Mouse (Mus musculus): ENCODE data around the gene Trio. TPM values are rescaled to one million over a fixed set of nuclear protein-coding genes. Genes with fewer than 3 reads are reported as not detected.
"Not testable (repeated sequence)": the region's sequence is repeated elsewhere in the genome, so short reads cannot be mapped to it uniquely, and the experiment has no call there.

Trio gene
- total and polyA plus RNA-seq, 2 experiments from 2014 or later = 19.9 to 197 TPM

GRCm38 (mm10) chr15:27724298-27724697, 301.4 kb downstream of the Trio start:
- H3K36me3 ChIP-seq (ENCODE audit: insufficient read depth, low read length) = no peaks in the 10 kb centered on the region
- H3K4me3 ChIP-seq (ENCODE audit: low read length) = no peak overlapping the region
- H3K4me2 ChIP-seq (ENCODE audit: low read depth, low read length) = no peak overlapping the region
- no peaks in the 10 kb centered on the region for H3K27me3 ChIP-seq (ENCODE audit: insufficient read depth, low read length)
- TF ChIP-seq CTCF (IDR thresholded peaks at IDR 0.05; ENCODE audit: low read depth) = no peak
- ATAC-seq (no peak), DNase-seq (ENCODE audit: low spot score) (no peak)
- no peak overlapping the region for H3K9ac ChIP-seq (replicated peaks; ENCODE audit: low read length)
- 74% methylated on average over 6 of the region's 6 CpGs for WGBS
- no peaks in the 10 kb centered on the region for H3K4me1 ChIP-seq (ENCODE audit: insufficient read depth, low read length)
- H3K27ac ChIP-seq = 0 out of 2 replicates have a peak overlapping the region, but pooled peaks have one; percentile 27
- 0 out of 2 replicates have a peak, but pooled peaks cover 4% of the 10 kb centered on the region for H3K9me3 ChIP-seq (ENCODE audit: low read length)

- TF ChIP-seq CTCF (IDR thresholded peaks at IDR 0.05; ENCODE audit: low read depth) = no peak
- Histone ChIP-seq H3K9ac (replicated peaks; ENCODE audit: low read length) (no peak overlapping the region), H3K27ac (no peak overlapping the region), H3K36me3 (ENCODE audit: insufficient read depth, low read length) (no peaks in the 10 kb centered on the region), H3K4me2 (ENCODE audit: low read depth, low read length) (no peak overlapping the region), H3K4me3 (ENCODE audit: low read length) (no peak overlapping the region), H3K27me3 (ENCODE audit: insufficient read depth, low read length) (no peaks in the 10 kb centered on the region), H3K9me3 (ENCODE audit: low read length) (0 out of 2 replicates have a peak, but pooled peaks cover 4% of the 10 kb centered on the region), H3K4me1 (ENCODE audit: insufficient read depth, low read length) (no peaks in the 10 kb centered on the region)
- WGBS = 49% methylated on average over 6 of the region's 6 CpGs
- no peak for ATAC-seq
- DNase-seq (ENCODE audit: low spot score) = no peak
Measured at GRCm38 (mm10) chr15:27723746-27724145, 301.9 kb downstream of the Trio start.

GRCm38 (mm10) chr15:27720297-27720696, 305.4 kb downstream of the Trio start:
- ATAC-seq; H3K36me3 ChIP-seq (ENCODE audit: insufficient read depth, low read length); H3K4me3 ChIP-seq (ENCODE audit: low read length); H3K27ac ChIP-seq; H3K27me3 ChIP-seq (ENCODE audit: insufficient read depth, low read length); H3K9me3 ChIP-seq (ENCODE audit: low read length); H3K4me1 ChIP-seq (ENCODE audit: insufficient read depth, low read length); H3K9ac ChIP-seq (replicated peaks; ENCODE audit: low read length); H3K4me2 ChIP-seq (ENCODE audit: low read depth, low read length); DNase-seq (ENCODE audit: low spot score): not testable (repeated sequence)
- 85% methylated on average over 8 of the region's 8 CpGs for WGBS

DNA sequence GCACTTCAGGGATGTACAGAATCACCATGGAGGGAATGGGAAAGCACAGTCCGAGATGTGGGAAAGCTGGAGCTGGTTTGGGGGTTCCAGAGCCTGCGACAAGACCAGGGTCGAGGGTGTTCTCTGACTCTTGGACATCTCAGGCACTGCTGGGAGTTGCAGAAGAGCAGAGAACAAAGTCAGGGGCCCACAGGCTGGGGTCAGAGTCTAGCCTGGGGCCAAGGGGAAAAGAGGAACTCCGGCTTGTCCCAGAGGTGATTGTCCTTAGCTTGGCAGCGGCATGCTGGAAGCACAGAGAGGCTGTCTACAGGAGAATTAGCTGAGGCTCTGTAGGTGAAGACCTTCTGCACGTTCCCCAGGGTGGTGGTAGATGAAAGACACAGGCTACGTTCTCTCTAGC, 307.0 kb downstream of the Trio start:
- Histone ChIP-seq H3K4me3 (ENCODE audit: low read length) (no peak overlapping the region), H3K27ac (no peak overlapping the region), H3K36me3 (ENCODE audit: insufficient read depth, low read length) (no peaks in the 10 kb centered on the region), H3K4me1 (ENCODE audit: insufficient read depth, low read length) (no peaks in the 10 kb centered on the region), H3K4me2 (ENCODE audit: low read depth, low read length) (no peak overlapping the region), H3K27me3 (ENCODE audit: insufficient read depth, low read length) (no peaks in the 10 kb centered on the region), H3K9ac (replicated peaks; ENCODE audit: low read length) (no peak overlapping the region), H3K9me3 (ENCODE audit: low read length) (0 out of 2 replicates have a peak, but pooled peaks cover 4% of the 10 kb centered on the region)
- no peak for DNase-seq (ENCODE audit: low spot score)
- ATAC-seq = no peak
- 79% methylated on average over 7 of the region's 7 CpGs for WGBS
- TF ChIP-seq CTCF (IDR thresholded peaks at IDR 0.05; ENCODE audit: low read depth) = no peak

DNA sequence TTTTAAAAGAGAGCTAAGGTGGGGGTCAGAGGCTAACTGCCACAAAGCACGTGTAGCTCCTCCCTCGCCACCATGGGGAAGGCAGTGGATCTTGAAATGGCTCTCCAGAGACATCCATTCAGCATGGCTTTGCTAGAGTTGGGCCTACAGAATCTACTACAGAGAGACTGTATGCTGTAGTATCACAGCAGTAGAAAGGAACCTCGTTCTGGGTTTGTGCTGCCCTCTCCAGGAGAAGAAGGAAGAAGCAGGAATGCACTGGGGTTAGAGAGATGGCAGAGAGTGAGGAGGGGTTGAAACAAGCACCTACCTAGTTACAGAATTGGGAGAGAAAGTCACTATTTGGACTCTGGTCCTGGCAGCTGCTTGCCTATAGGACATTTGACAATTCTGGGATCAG, 310.3 kb downstream of the Trio start:
- H3K9me3 ChIP-seq (ENCODE audit: low read length) = no peaks in the 10 kb centered on the region
- no peaks in the 10 kb centered on the region for H3K27me3 ChIP-seq (ENCODE audit: insufficient read depth, low read length)
- no peaks in the 10 kb centered on the region for H3K4me1 ChIP-seq (ENCODE audit: insufficient read depth, low read length)
- DNase-seq (ENCODE audit: low spot score) = peak; percentile 60
- H3K9ac ChIP-seq (replicated peaks; ENCODE audit: low read length) = no peak overlapping the region
- 29% methylated on average over 3 of the region's 3 CpGs for WGBS
- H3K36me3 ChIP-seq (ENCODE audit: insufficient read depth, low read length) = no peaks in the 10 kb centered on the region
- peak; percentile 70 for TF ChIP-seq CTCF (IDR thresholded peaks at IDR 0.05; ENCODE audit: low read depth)
- no peak overlapping the region for H3K4me3 ChIP-seq (ENCODE audit: low read length)
- no peak overlapping the region for H3K27ac ChIP-seq
- H3K4me2 ChIP-seq (ENCODE audit: low read depth, low read length) = no peak overlapping the region
- ATAC-seq = peak; percentile 78

GRCm38 (mm10) chr15:27710698-27711097, 314.9 kb downstream of the Trio start:
- ATAC-seq (no peak), DNase-seq (ENCODE audit: low spot score) (no peak)
- Histone ChIP-seq H3K4me3 (ENCODE audit: low read length) (no peak overlapping the region), H3K4me1 (ENCODE audit: insufficient read depth, low read length) (no peaks in the 10 kb centered on the region), H3K4me2 (ENCODE audit: low read depth, low read length) (no peak overlapping the region), H3K27ac (no peak overlapping the region), H3K9me3 (ENCODE audit: low read length) (no peaks in the 10 kb centered on the region), H3K9ac (replicated peaks; ENCODE audit: low read length) (no peak overlapping the region), H3K27me3 (ENCODE audit: insufficient read depth, low read length) (no peaks in the 10 kb centered on the region), H3K36me3 (ENCODE audit: insufficient read depth, low read length) (no peaks in the 10 kb centered on the region)
- 71% methylated on average over 9 of the region's 9 CpGs for WGBS
- TF ChIP-seq CTCF (IDR thresholded peaks at IDR 0.05; ENCODE audit: low read depth) = no peak

- 88% methylated on average over 7 of the region's 7 CpGs for WGBS
- Histone ChIP-seq H3K9me3 (ENCODE audit: low read length) (no peaks in the 10 kb centered on the region), H3K27me3 (ENCODE audit: insufficient read depth, low read length) (no peaks in the 10 kb centered on the region), H3K36me3 (ENCODE audit: insufficient read depth, low read length) (no peaks in the 10 kb centered on the region), H3K4me3 (ENCODE audit: low read length) (no peak overlapping the region), H3K4me2 (ENCODE audit: low read depth, low read length) (no peak overlapping the region), H3K4me1 (ENCODE audit: insufficient read depth, low read length) (no peaks in the 10 kb centered on the region), H3K27ac (no peak overlapping the region), H3K9ac (replicated peaks; ENCODE audit: low read length) (no peak overlapping the region)
- no peak for TF ChIP-seq CTCF (IDR thresholded peaks at IDR 0.05; ENCODE audit: low read depth)
- DNase-seq (ENCODE audit: low spot score) (no peak), ATAC-seq (no peak)
Measured at GRCm38 (mm10) chr15:27708968-27709612, 316.6 kb downstream of the Trio start.

Measured in hindbrain, postnatal 0 days (tissue).